Mouse (Mus musculus): ENCODE data around the gene Asap2. TPM values are rescaled to one million over a fixed set of nuclear protein-coding genes. Genes with fewer than 3 reads are reported as not detected.

Gene Asap2
- polyA plus RNA-seq, 2 experiments from 2014 or later, result 1.1 to 1.6 TPM

GRCm38 (mm10) chr12:21133972-21134859 is 144.0 kb downstream of the Asap2 start:
- no peak for ATAC-seq

GRCm38 (mm10) chr12:21135651-21136461 is 145.6 kb downstream of the Asap2 start:
- ATAC-seq, result no peak

GRCm38 (mm10) chr12:21136462-21136751 is 146.1 kb downstream of the Asap2 start:
- ATAC-seq, result no peak

- no peak for ATAC-seq
These were observed 149.3 kb downstream of the Asap2 start for GRCm38 (mm10) chr12:21139560-21139959.

DNA sequence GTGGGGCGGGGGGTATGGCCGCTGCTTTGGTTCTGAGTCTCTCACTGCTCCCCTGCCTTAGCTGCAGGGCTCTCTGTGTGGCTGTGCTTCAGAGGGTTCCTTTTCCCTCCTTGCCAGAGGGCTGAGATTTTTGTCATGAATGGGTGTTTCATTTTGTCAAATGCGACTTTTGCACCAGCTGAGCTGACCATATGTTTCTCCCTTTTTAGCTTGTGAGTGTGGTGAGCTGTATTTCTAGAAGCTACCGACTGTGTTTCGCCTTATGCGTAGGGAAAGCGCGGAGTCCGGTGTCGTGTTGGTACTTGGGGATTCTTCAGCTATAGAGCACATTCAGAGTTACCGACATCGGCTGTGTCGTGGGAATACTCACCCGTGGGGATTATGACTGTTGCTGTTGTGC is 149.9 kb downstream of the Asap2 start:
- no peak for ATAC-seq

GRCm38 (mm10) chr12:21140741-21141308 is 150.6 kb downstream of the Asap2 start:
- no peak for ATAC-seq

GRCm38 (mm10) chr12:21141691-21142300 is 151.5 kb downstream of the Asap2 start:
- no peak for ATAC-seq

DNA sequence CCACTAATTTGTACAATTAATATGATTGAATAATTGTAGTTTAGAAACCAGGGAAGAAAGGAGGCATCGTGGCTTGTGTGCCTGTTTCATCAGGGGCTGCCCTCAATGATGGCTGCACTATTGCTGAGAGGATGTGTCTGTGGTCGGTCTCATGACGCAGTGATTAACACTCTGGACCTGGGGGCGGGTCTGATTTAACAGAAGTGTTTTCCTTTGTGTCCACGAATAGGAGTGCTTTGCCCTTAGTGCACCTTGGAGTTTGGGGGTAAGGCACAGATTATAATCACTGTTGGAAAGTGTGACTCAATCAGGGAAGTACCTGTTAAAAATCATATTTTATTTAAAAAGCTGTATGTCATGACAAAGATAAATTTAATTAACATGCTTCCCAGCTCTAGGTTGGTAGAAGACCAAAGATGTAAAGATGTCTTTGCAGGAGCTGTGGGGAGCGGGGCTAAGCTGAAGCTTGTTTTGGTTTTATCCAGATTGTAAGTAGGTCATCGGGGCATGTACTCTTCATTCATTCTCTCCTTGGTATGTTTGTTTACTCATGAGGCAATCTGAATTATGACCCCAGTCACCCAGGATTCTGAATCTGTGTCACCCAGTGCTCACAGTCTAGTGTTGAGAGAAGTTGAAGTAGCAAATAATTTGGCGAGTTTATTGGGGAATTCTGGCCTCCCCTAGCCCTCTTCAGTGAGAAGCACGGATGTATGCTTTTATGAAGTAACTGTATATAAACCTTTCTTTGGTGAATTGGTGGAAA is 152.4 kb downstream of the Asap2 start:
- peak; percentile 91 for ATAC-seq

DNA sequence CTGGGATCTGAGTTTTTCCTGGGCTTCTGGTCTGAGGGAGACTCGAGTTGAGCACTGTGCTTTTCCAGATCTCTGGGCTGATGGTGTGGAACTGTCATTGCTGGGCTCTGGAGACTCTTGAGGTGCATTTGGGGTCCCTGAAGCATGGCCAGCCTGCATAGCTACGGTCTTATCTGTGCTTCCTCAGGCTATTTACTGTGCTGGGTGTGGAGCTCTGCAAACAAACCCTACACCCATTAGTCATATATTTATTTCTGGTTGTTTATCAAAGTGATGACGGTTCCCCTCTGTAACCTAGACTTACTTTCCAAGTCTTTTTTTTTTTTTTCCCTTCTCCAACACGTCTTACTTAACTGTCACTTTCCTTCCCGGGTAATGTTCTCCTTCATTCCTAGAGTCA is 154.3 kb downstream of the Asap2 start:
- no peak for ATAC-seq

DNA sequence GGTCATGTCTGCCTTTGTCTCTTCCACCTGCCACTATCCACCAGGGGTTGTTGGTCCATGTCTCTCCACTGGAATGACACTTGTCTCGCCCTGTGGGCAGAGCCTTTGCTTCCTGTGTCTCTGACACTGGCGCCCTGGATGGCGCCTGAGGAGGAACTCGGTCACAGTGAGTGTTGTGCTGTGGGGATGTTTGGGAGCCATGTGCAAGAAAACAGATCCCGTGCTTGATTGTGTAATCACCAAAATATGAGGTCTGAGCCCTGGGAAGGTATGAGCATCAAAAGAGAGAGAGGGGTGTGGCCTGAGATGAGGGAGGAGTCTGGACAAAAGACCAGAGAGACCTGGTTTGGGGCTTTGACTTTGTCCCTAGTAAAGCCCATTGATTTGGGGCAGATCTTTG is 154.8 kb downstream of the Asap2 start:
- no peak for ATAC-seq

- ATAC-seq, result no peak
These were observed 156.6 kb downstream of the Asap2 start for GRCm38 (mm10) chr12:21146826-21147225.

GRCm38 (mm10) chr12:21153279-21153707 is 163.0 kb downstream of the Asap2 start:
- no peak for ATAC-seq

DNA sequence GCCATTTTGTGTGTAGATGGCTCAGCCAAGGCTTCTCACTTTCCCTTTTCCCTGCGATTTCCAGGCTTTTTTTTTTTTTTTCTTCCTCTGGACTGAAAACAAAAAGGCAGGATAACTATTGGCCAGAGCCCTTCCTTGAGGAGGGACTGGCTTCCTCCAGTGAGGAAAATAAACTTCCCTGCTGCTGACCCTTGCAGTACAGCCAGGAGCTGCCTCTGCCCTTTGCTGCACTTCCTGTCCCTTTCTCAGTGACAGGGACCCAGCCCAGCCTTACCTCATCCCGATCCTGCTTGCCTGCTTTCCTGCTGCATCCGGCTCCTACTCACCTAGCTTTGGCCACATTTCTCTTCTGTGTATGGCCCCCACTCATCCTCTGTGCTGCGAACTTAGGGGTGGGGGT is 164.8 kb downstream of the Asap2 start:
- ATAC-seq, result no peak

GRCm38 (mm10) chr12:21159304-21159703 is 169.0 kb downstream of the Asap2 start:
- ATAC-seq, result no peak

- no peak for ATAC-seq
These were observed 170.1 kb downstream of the Asap2 start for GRCm38 (mm10) chr12:21160327-21160828.

- ATAC-seq, result no peak
These were observed 171.6 kb downstream of the Asap2 start for GRCm38 (mm10) chr12:21161841-21162240.

DNA sequence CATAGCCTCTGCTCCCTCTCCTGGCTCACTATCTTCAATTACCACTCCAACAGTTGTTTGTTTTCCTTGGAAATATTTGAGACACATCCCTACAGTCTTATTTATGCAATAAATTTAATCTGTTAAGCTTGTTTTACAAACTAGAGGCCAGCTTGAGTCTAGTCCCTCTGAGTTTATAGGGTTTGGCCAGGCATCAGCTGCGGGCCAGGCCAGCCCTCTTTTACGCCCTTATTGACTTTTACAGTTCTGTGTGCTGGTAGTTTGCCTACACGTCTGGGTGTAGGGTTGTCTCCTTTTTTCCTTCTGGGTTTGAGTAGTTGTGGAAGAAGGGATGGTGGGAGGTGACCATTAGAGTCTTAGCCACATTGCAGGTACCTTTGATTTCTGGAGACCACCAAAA is 173.4 kb downstream of the Asap2 start:
- ATAC-seq, result no peak

DNA sequence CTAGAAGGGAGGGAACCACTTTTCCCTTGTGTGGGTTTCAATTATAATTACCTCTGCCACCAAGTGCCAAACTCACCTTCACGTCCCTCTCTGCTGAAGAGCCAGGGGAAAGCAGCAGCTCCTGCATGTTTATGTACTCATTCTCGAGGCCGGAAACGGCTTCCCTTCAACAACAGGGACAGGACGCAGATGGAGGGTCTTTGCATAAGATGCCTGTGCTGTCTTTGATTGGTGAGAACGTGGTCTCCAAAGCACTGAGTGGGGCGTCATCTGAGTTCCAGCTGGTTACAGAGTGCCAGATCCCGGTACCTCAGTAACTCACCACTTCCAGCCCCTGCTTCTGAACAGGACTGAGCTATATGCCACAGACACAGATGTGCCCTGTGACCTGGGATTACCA is 174.0 kb downstream of the Asap2 start:
- no peak for ATAC-seq

DNA sequence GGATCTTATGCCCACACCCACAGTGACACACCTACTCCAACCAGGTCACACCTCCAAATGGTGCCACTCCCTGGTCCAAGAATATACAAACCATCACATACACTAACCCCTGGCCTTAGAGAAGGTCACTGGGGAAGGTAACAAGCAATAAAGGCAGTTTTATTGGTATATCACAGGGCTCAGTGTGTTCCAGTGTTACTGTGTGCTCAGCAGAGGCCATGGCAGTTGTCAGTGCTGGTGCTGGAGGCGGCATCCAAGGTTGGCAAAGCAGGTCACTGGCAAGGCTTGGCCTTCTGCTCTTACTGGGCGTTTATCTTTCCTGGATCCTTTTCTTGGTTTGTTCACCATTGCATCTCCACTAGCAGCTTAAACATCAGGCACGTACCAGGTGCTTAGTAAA is 174.9 kb downstream of the Asap2 start:
- no peak for ATAC-seq

DNA sequence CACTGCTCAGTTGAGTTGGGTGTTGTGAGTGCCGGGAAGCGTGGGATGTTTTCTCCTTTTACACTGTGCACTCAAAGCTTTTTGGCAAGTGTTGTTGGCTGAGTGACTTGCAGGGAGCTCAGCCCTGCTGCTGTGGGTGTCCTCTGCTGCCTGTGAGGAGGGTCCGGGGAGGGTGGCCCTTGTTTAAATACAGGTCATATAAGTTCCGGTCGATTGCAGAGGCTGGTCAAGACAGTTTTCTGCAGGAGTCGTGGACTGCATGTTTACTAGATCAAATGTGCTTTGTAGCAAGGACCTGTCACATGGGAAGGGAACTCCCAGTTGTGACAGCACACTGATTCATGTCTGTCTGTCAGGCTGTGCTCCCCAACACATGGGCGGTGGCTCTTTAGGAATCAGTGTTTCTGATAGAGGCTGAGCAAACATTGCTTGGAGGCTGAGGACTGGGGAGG is 175.7 kb downstream of the Asap2 start:
- ATAC-seq, result no peak

DNA sequence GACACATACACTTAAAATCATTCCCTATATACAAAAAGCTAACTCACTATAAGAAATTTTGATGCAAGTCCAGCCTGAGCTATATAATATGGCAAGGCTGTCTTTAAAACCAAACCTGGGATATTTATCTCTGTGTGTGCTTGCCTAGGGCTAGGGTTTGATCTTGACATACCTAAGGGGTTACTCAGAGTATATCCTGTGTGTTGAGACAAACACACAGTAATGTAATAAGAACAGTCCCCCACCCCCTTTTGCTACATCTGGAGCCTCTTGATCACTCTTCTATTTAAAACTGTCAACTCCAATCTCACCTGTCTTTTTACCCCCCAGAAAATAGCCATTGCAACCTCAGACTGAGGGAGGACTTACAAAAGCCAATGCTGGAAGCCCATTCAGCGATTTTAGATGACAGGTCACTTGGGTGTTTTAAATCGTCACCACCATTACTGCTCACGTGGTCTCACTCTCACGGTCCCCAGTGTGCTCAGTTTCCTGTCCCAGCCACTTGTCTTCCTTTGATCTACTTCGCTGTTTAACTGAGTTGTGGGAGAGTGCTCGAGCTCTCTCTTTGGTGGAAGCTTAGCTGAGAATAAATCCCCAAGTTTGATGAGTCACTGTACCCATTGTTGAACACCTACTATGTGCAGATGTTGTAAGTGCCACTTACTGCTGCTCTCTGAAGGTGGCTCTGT is 176.8 kb downstream of the Asap2 start:
- ATAC-seq, result peak; percentile 96
